Mouse (Mus musculus) thymus, postnatal 4 days (tissue): Measurements from ENCODE around the gene Ccdc155.
A peak's percentile ranks its signal among the peaks of the same experiment; 100 is the strongest.

Experiments
- DNase-seq: peaks from one replicate; pipeline ENCODE4 v3.0.0; 2021

Ccdc155 gene

DNA sequence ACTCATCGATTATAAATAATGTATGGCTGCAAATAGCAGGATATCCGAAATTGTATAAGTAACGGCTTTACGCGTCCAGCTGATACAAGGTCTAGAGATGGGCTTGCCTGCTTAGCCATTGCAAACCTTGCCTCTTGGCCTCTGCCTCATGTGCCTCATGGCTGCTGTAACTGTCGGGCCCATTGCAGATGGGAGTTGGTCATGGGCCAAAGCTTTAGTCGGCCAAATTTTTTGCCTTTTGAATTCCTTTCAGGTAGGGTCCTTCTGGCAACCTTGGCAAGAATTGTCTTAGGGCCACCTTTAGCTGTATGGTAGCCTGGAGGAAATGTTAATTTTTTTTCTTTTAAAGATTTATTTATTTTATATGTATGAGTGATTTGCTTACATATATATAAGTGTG, 20.1 kb upstream of the Ccdc155 start:
- no peak for DNase-seq

DNA sequence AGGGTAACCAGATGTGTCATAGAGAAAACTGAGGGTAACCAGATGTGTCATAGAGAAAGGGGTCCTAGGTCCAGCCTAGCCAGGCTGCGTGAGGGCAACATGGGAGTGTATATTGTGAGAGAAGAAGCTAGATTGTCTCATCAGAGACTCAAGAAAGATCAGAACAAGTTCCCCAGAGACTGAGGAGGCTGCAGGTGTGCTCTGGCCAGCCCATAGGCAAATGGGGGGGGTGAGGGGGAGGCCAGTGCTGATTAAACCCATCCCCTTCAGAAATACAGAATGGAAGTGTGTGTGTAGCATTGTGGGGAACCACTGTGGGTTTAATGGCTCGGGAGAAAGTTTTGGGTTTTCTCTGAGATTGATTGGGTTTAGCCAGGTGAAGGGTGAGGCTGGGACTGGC, 17.0 kb upstream of the Ccdc155 start:
- no peak for DNase-seq

DNA sequence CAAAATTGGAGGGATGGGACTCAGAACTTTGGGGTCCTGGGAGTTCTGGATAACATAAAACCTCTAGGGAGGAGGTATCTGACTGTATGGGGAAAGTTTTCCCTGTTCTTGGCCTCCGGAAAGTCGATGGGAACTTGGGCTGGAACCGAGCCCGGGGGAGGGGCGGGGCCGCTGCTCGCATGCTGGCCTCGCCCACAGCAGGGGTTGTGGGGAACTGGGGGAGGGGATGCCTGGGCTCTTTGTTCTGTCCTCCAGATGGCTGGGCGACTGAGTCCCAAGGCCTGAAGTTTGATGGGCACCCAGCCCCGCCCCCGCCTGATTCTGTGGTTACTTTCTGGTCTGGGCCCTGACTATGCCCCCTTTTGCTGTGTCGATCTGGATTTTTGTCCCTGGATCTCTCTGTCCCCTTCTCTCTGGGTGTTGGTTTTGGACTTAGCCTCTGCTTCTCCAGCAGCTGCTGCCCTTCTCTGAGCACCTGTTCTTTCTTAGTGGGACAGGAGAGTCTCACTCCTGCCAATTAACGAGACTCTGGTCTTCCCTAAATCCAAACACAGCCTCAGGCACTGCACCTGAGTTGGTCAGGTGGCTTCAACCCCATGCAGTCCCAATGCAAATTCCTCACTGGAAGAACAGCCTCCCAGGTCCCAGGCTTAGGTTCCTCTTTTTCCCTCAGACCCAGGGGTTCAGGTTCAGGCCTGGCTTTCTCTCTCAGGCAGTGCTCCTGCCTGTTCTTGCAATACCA, 11.9 kb upstream of the Ccdc155 start:
- DNase-seq, result peak; percentile 37

DNA sequence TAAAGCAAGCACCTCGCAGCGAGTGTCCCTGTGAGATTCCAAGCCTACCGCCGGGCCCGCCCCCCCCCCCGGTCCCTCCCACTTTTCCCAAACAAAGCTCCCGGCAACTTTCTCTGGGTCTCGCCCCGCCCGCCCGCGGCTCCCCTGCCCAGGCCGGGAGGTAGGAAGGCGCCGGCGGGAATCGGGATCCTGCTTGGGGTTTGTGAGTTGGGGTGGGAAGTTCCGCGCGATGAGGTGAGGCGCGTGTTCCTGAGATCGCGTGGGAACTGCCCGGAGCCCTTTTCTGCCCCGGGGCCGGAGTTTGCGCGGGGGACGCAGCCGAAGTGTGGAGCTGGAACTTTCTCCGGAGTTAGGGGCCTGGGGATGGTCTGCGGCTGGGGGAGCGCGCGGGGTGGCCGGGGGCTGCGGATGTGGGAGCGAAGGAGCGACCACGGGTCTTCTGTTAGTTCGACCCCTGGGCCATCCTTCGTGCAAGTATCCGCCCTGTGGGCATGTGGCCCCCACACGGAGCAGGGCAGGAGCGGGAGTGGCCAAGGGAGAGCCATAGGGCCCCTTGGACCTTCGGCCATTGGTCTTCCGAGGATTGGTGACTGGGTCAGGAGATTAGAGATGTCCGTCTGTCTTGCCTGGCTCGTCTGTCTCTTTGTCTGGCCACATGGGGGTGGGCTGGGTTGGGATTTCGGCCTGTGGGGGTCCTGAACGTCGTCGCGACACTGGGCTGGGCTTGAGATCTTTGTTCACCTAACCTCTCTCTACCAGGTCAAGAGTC, 11.2 kb upstream of the Ccdc155 start, which contains the start of gene Tead2:
TSS of gene Tead2 (plus strand) at position 81 of the 769 bp plus-strand sequence.
- DNase-seq, result no peak

DNA sequence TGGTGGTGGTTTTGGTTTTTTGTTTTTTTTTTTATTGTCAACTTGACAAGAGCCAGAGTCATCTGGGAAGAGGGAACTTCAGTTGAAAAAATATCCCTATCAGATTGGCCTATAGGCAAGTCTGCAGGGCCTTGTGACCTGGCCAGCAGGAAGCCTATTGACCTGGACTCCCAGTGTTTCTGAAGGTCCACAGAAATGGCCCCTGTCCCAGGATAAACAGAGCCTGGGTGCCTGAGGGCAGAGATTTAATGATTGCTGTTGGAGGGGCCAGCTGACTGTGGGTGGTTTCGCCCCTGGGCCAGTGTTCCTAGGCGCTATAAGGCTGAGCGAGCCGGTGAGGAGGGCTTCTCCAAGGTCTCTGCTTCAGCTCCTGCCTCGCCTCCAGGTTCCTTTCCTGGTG, 9.0 kb upstream of the Ccdc155 start:
- DNase-seq, result no peak

DNA sequence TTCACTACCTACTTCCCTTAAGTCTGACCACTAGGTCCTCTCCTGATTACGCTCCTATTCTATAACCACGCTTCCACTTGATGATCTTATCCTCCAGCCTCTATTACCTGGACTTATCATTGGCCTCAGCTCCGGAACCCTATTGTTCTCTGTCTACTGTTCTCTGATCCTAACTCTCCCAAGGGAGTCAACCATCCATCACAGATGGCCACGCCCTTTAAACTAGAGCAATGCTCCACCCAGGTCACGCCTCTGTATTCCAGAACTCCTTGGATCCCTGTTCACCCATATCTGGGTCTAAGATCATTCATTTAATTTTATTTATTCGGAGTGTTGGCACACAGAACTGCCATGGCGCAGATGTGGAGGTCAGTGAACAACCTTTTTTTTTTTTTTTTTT, 7.7 kb upstream of the Ccdc155 start:
- DNase-seq, result no peak

DNA sequence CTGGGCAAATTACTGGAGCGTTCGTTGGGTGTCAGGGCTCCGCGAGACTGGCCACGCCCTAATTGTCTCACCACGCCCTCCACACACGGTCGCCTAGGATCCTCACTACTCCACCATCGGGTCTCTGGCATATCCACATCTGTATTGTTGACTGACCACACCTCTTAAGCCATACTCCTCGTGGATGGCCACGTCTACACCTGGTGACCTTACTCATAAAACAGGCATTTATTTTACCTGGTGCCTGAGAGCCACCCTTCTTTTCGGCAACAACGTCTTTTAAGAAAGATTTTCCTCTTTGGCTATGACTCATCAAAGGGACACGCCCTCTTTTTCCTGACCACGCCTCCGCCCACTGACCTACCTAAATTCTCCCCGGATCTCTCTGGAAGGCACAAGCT, 7.2 kb upstream of the Ccdc155 start, which contains the start of gene Dkkl1:
TSS of gene Dkkl1 (minus strand) at position 297 of the 401 bp plus-strand sequence.
- DNase-seq, result no peak

DNA sequence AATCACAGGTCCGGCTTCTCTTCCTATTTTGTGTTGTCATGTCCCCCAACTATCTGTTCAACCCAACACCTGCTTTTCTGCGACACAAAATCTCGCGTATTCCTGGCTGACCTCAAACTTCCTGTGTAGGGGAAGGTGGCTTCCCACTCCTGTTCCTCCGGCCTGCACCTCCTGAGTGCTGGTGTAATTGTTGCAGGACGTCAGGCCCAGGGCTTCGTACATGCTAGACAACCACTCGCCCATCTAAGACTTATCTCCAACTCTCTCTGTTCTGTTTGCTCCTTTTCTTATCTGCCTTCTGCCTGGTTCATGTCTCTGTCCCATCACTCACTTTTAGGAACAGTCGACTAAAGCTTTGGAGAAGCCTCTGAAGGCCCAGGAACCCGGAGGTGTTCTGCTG, 6.4 kb upstream of the Ccdc155 start:
- no peak for DNase-seq

DNA sequence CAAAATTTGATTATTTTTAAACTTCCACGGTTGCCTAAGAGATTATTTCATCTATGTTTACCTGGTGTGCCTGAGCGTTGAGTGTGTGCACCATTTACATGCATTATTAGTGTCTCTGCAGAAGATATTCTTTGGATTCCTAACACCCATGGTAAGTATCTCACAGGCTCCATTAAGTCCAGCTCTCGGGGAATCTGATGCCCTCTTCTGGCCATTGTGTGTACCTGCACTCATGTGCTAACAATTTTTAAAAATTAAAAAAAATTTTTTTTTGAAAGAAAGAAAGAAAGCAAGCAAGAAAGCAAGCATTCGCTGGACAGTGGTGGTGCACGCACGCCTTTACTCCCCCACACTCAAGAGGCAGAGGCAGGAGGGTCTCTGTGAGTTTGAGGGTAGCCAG, 3.6 kb upstream of the Ccdc155 start:
- DNase-seq, result no peak

DNA sequence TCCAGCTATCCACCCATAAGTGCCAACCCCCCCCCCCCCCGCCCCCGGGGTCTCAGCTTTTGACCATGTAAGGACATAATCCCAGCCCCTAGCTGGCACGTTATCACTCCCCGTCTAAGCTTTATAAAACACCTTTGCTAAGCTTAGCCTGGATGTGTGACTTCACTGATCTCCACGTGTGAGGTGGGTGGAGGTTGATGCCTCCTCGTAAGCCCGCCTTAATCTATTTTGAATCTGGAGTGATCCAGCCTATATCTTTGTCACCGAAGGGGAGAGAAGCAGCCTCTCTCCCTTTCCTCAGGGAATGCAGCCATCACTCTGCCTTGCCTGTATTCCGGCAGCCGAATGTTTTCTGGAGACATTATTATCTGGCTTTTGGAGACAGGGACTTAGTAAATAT, 2.0 kb downstream of the Ccdc155 start:
- no peak for DNase-seq

DNA sequence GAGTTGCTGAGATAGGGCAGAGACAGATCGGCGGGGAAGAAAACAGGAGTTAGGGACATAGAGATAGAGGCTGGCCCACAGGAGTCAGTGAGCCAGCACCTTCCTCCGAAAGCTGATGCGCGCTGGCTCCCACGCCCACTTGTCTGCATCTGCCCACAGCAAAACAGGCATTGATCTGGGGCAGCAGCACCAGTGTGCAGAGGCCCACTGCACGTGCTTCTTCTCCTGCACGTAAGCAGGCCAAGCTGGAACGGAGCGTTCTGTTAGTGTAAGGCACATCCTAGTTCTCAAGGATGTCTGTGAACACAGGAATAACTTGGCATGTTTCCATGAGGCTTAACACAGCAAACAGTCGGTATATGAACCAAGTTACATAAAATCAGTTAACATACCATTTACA, 5.7 kb downstream of the Ccdc155 start:
- DNase-seq, result no peak

DNA sequence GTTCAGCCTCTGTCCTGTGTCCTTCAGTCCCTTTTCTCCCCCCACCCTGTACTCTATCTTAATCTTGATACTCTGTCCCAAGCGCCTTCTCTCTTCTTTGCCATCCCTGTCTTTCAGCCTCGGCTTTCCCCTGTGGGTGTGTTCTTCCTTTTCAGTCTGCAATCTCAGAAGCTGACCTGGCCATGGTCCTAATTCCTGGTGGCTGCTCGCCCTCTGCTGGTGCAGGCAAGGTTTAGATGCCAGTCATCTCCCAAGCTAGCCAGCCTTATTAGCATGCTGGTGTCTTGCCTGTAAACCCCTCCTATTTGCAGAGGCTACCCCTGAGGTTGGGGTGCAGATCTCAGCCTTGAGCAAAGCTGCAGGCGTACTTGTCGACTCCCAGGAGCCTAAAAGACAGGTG, 6.3 kb downstream of the Ccdc155 start:
- no peak for DNase-seq

DNA sequence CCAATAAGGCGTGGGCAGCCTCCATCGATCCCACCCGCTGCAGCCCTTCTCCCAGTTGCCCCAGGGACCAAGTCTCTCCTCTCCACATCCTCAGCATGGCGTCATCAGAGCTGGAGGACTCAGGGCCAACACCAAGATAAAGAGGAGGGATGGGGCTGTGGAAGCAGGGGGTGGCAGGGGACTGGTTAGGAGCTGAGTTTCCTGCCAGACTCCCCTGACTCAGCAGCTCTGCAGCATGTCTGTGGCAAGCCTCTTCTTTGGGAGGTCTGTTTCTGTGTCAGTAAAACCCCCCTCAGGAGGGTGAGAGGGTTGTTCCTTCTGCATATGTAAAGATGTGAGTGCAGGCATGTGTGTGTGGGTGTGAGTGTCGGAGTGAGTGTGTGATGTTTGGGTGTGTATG, 7.7 kb downstream of the Ccdc155 start:
- DNase-seq, result no peak

DNA sequence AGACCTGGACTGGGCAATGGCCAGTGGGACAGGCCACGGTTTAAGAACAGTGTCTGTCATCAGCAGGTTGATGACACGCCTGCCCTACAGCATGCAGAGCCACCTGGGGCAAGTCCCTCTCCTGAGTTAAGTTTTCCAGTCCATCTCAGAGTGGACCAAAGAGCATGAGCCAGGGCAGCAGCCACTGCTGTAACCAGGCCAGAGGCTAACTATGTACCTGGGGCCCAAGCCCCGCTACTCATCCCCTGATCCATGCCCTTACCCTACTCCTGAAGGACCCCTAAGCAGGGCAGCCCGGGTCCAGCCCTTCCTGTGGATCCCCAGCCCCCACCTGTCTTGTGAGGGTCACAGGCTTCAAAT, 8.5 kb downstream of the Ccdc155 start:
- no peak for DNase-seq

DNA sequence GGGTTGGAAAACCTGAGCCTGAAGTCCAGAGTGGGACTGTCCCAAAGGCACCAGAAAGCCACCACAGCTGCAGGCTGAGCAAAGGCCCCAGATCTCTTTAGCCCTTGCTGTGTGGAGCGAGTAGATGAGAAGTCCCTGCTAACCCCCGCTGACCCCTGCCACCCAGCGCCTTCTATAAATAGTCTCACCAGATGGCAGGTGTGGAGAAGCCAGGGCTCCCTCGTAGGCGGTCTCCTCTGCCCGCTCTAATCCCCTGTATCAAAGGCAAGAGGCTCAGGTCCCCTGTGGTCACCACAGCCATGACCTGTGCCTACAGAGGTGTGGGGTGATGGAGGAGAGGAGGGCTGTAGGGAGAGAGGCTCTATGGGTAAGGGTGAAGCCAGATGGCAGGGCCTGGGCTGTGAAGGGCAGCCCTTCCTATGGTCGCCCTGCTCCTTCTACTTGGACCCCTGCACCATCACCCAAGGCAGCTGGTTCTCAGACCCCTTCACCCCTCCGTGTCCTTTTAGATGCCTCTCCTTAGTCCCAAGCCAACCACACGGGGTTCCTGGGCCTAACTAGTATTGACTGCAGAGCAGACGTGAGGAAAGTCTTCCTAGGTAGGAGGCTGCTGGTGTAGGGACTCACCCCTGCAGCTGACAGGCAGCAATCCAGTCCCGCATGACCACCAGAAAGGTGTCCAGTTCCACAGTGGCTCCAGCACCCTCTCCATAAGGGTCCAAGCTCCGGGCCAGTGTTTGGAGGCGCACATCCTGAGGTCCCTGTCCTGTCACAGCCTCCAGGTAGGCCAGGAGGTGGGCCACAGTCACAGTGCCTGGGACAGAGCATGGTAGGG, 9.1 kb downstream of the Ccdc155 start:
- DNase-seq, result no peak

DNA sequence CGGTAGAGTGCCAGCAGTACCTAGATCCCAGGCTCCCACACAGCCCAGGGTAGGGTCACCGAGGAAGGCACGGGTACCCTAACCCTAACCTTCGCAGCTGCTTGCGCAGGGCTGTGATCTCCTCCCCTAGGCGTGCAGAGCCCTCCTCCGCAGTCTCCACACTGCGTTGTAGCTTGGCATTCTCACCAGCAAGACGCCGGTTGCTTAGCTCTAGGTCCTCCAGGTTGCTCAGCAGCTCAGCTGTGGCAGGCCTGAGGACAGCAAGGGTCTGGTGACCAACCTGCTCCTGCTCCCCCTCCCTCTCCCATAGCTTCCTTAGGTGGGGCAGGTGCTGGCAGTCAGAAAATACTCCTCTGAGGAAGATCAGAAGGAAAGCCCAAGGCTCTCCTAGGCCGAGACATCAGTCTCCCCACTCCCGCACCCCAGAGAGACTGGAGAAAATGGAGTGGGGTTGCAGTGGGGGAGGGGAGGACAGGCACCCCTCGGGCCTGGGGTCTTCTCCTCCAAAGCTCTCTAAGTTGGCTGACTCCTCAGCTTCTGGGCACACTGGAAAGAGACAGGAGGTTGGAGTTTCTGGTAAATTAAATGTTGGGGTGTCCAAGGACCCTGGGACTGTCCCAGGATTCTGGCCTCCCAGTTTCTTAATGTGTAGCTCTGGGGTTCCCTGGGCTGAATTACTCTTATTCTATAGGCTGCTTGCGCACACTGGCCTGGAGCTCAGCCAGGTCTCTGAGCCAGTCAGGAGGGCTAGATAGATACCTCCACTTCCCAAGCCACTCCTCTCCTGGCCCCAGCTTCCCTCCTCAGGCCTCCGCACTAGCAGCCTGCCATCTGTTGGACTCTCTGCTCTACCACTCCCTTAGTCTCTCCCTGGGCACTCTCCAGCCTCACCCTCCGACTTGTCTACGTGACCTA, 10.6 kb downstream of the Ccdc155 start:
- DNase-seq, result no peak

DNA sequence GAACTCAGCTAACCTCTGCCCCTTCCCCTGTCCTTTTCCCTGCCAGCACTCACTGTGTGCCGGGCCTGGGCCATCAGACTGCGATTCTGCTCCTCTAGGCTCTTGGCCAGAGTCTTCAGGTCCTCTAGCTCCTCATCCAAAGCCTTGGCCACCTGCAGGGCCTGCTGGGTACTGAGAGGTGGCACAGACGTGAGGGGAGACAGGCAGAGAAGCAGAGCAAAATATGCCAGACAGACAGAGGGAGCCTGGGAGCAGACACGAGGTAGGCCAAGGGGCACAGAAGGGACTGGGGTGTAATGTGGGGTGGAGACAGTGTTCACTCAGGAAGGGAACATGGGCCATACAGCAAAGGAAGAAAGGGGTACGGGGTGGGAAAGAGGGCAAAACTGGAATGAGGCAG, 11.3 kb downstream of the Ccdc155 start:
- no peak for DNase-seq

DNA sequence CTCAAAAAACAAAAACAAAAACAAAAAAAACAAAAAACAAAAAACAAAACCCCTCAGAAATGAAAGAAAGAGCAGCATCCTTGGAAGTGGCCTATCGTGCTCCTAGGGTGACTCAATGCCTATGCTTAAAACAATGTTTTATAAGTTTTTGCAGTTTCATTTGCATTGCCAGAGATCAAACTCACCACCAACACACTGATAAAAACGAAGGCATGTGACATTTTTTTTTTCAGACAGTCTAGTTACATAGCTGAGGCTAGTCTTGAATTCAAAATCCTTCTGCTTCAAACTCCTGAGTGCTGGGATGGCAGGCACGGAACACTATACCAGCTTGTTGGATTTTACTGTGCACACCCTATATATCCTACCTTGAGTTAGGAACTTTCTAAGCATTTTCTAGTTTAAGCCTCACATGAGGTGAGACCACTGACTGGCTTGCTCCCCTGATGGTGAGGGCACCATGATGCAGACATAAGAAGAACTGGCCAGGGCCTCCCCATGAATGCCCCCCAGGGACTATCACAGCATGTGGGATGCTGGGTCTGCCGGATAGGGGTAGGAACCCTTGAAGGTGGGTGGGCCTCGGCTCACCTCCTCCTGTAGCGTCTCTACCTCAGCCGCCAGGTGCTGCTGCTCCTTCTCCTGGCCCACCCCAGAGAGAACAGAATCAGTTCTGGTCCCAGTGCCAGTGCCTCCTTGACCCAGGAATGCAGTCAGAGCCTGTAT, 11.9 kb downstream of the Ccdc155 start:
- DNase-seq, result no peak

DNA sequence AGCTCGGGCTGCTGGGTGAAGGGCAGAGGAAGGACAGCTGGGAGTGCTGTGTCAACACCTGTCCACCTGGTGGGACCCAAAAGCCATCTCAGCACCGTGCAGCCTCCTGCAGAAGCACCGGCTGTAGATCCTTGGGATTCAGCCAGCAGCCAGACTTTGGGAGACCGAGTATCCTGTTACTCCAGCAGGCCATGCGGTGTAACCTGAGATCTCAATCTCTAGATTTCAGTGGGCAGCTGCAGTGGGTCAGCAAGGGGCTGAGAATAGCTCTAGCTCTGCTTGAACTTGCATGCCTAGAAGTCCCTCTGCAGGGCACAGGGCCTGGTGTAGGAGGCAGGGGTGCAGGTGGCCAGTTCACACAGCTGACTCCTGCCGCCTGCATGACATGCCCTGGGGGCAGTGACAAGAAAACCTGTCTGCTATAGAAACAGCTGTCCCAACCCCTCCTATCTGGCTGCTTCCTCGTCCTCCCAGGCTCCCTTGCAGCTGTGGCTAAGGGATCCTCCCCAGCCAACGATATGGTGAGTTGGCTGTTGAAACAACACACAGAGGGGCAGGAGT, 12.8 kb downstream of the Ccdc155 start:
- no peak for DNase-seq

DNA sequence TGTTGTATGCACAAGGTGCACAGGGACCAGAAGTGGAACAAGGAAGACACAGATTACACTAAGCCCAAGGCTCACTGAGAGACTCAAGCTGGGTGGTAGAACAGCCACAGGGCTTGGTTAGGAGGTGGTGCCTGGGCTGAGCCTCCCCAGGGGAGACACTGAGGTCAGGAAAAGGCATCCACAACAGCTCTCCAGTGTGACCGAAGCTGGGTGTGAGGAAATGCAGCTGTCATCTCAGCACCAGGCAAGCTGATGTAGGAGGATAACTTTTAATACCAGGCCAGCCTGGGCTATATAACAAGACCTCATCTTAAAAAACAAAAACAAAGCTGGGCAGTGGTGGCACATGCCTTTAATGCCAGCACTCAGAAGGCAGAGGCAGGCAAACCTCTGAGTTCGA, 13.5 kb downstream of the Ccdc155 start:
- DNase-seq, result no peak

DNA sequence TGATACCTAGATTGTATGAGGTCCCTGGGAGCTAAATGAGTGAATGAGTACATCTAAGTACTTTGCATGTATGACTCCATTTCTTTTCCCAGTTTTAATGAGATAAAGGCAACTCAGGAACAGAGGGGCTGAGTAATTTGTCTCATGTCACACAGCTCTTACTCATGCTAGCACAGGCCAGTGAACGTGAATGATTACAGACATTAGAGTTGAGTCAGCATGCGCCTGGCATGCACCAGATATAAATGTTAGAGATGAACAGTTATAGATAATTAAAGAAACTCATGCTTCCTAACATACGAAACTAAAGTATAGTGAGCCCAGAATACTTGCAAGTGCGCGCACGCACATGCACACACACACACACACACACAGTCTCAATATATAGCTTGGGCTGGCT, 14.5 kb downstream of the Ccdc155 start:
- DNase-seq, result no peak

DNA sequence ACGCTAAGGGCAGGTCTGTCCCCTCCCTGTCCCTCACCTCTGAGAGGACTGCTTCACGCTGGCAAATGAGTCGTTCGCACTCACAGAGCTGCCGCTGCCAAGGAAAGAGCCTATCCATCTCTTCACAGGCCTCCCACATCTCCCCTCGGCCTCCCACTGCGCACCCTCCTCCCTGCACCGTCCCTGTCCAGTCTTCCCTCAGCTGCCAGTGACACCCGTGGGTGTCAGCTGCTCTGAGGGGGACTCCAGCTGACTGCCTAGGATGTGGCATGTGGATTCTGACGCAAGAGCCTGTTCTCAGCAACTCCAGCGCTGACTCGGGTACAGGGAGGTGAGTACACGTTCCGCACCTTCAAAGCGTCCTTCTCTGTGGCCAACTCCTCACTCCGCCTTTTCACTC, 15.1 kb downstream of the Ccdc155 start:
- DNase-seq, result no peak
